Mouse (Mus musculus) intestine, embryonic 14.5 days (tissue): ENCODE data around the gene Fam198b. TPM values are rescaled to one million over a fixed set of nuclear protein-coding genes. Genes with fewer than 3 reads are reported as not detected.
A peak's percentile ranks its signal among the peaks of the same experiment; 100 is the strongest.

Experiments
- ATAC-seq: fragments of 200-750 bp; cut with Nextera tagmentation; replicated peaks from 2 replicates; pipeline ENCODE4 v1.8.0; 2017; ENCODE audit warnings: low read depth, moderate number of reproducible peaks, moderate TSS enrichment, moderate library complexity; ENCODE audit not compliant: low FRiP score, low TSS enrichment
- DNase-seq: peaks from one replicate; pipeline ENCODE4 v3.0.0-alpha.2; 2018; ENCODE audit warnings: low spot score
- H3K27ac ChIP-seq: fragments of 300-500 bp; sonication (generic); 2 replicates; pipeline ENCODE4 v1.5.1; 2014; ENCODE audit warnings: low read depth, mild to moderate bottlenecking, control low read depth
- H3K27me3 ChIP-seq: fragments of 300-500 bp; sonication (generic); replicated peaks from 2 replicates; pipeline ENCODE4 v1.6.1; 2014; ENCODE audit warnings: low read length, control low read depth; ENCODE audit not compliant: control insufficient read depth, insufficient read depth
- H3K36me3 ChIP-seq: fragments of 300-500 bp; sonication (generic); 2 replicates; pipeline ENCODE4 v1.6.1; 2014; ENCODE audit warnings: low read length, control low read depth; ENCODE audit not compliant: control insufficient read depth, insufficient read depth
- H3K4me1 ChIP-seq: fragments of 300-500 bp; sonication (generic); replicated peaks from 2 replicates; pipeline ENCODE4 v1.6.1; 2014; ENCODE audit warnings: low read length, control low read depth, mixed read lengths; ENCODE audit not compliant: control insufficient read depth, insufficient read depth
- H3K4me2 ChIP-seq: fragments of 300-500 bp; sonication (generic); 2 replicates; pipeline ENCODE4 v1.6.1; 2014; ENCODE audit warnings: low read length
- H3K4me3 ChIP-seq: fragments of 300-500 bp; sonication (generic); 2 replicates; pipeline ENCODE4 v1.5.1; 2014; ENCODE audit warnings: low read depth, low read length, control low read depth, mixed read lengths
- H3K9ac ChIP-seq: fragments of 300-500 bp; sonication (generic); 2 replicates; pipeline ENCODE4 v1.6.1; 2014; ENCODE audit warnings: mild to moderate bottlenecking, low read length
- H3K9me3 ChIP-seq: fragments of 300-500 bp; sonication (generic); 2 replicates; pipeline ENCODE4 v1.6.1; 2016; ENCODE audit warnings: low read length, control low read depth; ENCODE audit not compliant: control insufficient read depth
- WGBS: fragments of 180-500 bp; shearing (Covaris S2); extraction: QIAGEN DNeasy Blood & Tissue Kit; methylation state at CpG from one replicate; pipeline ENCODE4 v1.1.7; 2014; 5-methylcytosine and 5-hydroxymethylcytosine counted together
- polyA plus RNA-seq: library from polyadenylated mRNA; unstranded; fragments of >200 nt; fragmentation: Nextera tagmentation; extraction: Ambion mirVana; gene quantifications from 2 replicates; pipeline ENCODE4 v1.2.1, GENCODE M21; 2014

Fam198b gene
- polyA plus RNA-seq, 1 experiment from 2014 or later, result 10.8 TPM

- H3K4me3 ChIP-seq, result no peak overlapping the region
- no peaks in the 10 kb centered on the region for H3K27me3 ChIP-seq
- H3K9me3 ChIP-seq, result no peaks in the 10 kb centered on the region
- no peak overlapping the region for H3K4me2 ChIP-seq
- H3K27ac ChIP-seq, result 0 out of 2 replicates have a peak overlapping the region, but pooled peaks have one; percentile 5
- ATAC-seq, result no peak
- DNase-seq, result no peak
- 0 out of 2 replicates have a peak, but pooled peaks cover 3% of the 10 kb centered on the region for H3K4me1 ChIP-seq
- WGBS, result 43% methylated on average over 1 of the region's 1 CpGs
- no peaks in the 10 kb centered on the region for H3K36me3 ChIP-seq
- H3K9ac ChIP-seq, result no peak overlapping the region
Observed at GRCm38 (mm10) chr3:79947736-79948135, 63.4 kb downstream of the Fam198b start.

GRCm38 (mm10) chr3:79948151-79948550 lies 63.8 kb downstream of the Fam198b start:
- 76% methylated on average over 2 of the region's 2 CpGs for WGBS
- Histone ChIP-seq H3K27ac (no peak overlapping the region), H3K4me1 (peaks cover 3% of the 10 kb centered on the region; the same call in 1 of the 2 replicates), H3K4me2 (no peak overlapping the region), H3K9me3 (no peaks in the 10 kb centered on the region), H3K36me3 (no peaks in the 10 kb centered on the region), H3K9ac (no peak overlapping the region), H3K27me3 (no peaks in the 10 kb centered on the region), H3K4me3 (no peak overlapping the region)
- ATAC-seq, result no peak
- no peak for DNase-seq

DNA sequence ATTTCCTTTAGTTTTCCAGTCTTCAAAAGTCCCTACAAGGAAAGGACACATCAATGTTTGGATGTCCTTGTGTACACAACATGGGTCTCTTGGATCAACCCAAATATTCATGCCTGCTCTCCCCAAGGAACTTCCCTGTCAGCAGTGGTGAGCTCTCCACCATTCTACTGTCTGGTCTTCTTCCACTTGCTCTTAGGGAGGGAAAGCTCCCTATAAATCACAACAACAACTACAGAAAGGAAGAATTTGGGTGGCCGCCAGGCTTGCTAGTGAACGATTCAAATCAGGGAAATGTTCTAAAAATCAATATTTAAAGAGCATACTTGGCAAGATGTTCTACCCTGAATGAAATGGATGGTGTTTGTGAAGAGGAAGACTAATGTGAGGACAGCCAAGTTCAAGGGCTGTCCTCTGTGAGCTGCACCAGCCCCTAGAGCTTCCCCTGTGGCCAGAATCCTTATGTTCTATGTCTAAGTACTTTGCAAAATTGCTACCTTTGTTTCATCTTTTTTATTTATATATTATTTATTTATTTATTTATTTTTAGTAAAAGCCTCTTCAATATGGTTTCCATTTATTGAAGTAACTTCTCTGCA lies 68.9 kb downstream of the Fam198b start:
- Histone ChIP-seq H3K9me3 (no peaks in the 10 kb centered on the region), H3K4me3 (no peak overlapping the region), H3K4me1 (peaks cover 3% of the 10 kb centered on the region; the same call in 1 of the 2 replicates), H3K9ac (no peak overlapping the region), H3K27ac (no peak overlapping the region), H3K27me3 (no peaks in the 10 kb centered on the region), H3K36me3 (no peaks in the 10 kb centered on the region), H3K4me2 (no peak overlapping the region)
- 37% methylated on average over 2 of the region's 2 CpGs for WGBS
- peak; percentile 58 for DNase-seq
- ATAC-seq, result no peak

DNA sequence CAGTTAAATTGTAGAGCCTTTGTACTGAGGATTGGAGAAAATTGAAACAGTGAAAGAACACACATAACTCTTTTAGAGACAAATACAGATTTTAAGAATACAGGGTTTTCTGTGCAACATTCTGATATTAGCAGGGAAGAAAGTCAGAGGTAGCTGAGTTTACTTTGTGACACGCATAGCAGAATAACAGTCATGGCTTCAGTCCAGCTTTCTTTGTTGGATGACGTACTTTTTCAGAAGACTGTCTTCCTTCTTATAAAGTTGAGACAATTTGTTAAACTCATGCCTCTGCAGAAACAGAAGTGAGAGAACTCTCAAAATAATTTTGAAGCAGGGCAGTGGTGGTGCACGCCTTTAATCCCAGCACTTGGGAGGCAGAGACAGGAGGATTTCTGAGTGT lies 70.9 kb downstream of the Fam198b start:
- no peak for DNase-seq
- 62% methylated on average over 3 of the region's 3 CpGs for WGBS

DNA sequence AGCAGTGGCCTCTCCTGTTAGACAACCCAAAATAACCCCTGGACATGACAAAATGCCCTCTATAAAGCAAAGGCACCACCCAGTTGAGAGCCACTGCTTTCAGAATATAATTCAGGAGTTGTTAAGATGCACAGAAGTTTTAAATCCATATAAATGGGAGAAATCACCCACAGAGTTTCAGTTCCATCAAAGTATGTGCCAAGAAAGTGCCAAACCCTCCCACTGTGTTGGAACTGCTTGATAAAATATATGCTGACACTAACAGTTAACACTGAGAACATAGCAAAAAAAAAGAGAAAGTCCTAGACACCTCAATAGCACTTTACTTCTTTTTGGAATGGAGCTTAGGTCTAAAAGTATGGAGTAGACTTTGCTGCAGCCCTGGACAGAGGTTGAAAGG lies 72.5 kb downstream of the Fam198b start:
- ATAC-seq, result no peak
- Histone ChIP-seq H3K4me2 (no peak overlapping the region), H3K9ac (no peak overlapping the region), H3K4me1 (no peaks in the 10 kb centered on the region; the same call in 1 of the 2 replicates), H3K9me3 (no peaks in the 10 kb centered on the region), H3K27me3 (no peaks in the 10 kb centered on the region), H3K4me3 (no peak overlapping the region), H3K36me3 (no peaks in the 10 kb centered on the region), H3K27ac (no peak overlapping the region)
- no peak for DNase-seq

More for the DNA sequence above, 70.9 kb downstream of the Fam198b start:
- Histone ChIP-seq H3K36me3 (no peaks in the 10 kb centered on the region), H3K27ac (no peak overlapping the region), H3K9me3 (no peaks in the 10 kb centered on the region), H3K27me3 (no peaks in the 10 kb centered on the region), H3K9ac (no peak overlapping the region), H3K4me3 (no peak overlapping the region), H3K4me2 (no peak overlapping the region), H3K4me1 (no peaks in the 10 kb centered on the region; the same call in 1 of the 2 replicates)
- ATAC-seq, result no peak

GRCm38 (mm10) chr3:79957752-79958151 lies 73.4 kb downstream of the Fam198b start:
- 89% methylated on average over 2 of the region's 2 CpGs for WGBS
- Histone ChIP-seq H3K9me3 (no peaks in the 10 kb centered on the region), H3K27ac (no peak overlapping the region), H3K4me1 (no peaks in the 10 kb centered on the region; the same call in 1 of the 2 replicates), H3K27me3 (no peaks in the 10 kb centered on the region), H3K9ac (no peak overlapping the region), H3K4me3 (no peak overlapping the region), H3K36me3 (no peaks in the 10 kb centered on the region), H3K4me2 (no peak overlapping the region)
- no peak for DNase-seq
- ATAC-seq, result no peak

- no peak overlapping the region for H3K4me3 ChIP-seq
- WGBS, result 83% methylated on average over 4 of the region's 4 CpGs
- ATAC-seq, result no peak
- H3K27ac ChIP-seq, result no peak overlapping the region
- H3K9me3 ChIP-seq, result no peaks in the 10 kb centered on the region
- no peaks in the 10 kb centered on the region for H3K27me3 ChIP-seq
- H3K9ac ChIP-seq, result no peak overlapping the region
- no peak overlapping the region for H3K4me2 ChIP-seq
- H3K36me3 ChIP-seq, result no peaks in the 10 kb centered on the region
- no peak for DNase-seq
- no peaks in the 10 kb centered on the region for H3K4me1 ChIP-seq
Observed at GRCm38 (mm10) chr3:79966709-79967108, 82.4 kb downstream of the Fam198b start.

DNA sequence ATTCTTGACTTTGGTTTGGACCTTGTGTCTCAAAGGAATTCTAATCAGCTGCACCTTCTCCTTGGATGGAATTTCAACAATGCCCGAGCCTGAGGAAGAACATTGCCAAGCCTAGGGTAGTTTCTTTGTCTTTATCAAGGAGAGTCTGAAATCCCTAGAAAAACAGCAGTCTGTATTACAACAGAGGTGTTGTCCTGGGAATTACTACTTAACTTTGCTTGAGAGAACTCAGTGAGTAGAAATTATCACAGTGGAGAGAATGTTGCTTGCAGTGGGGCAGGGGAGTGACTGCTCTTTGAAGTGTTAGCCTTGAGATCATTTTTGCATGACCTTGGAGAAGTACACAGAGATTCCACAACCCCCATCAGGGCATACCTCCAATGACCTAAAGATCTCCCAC lies 83.0 kb downstream of the Fam198b start:
- H3K9ac ChIP-seq, result no peak overlapping the region
- H3K36me3 ChIP-seq, result no peaks in the 10 kb centered on the region
- H3K9me3 ChIP-seq, result no peaks in the 10 kb centered on the region
- ATAC-seq (no peak), DNase-seq (no peak)
- H3K4me3 ChIP-seq, result no peak overlapping the region
- H3K27me3 ChIP-seq, result no peaks in the 10 kb centered on the region
- no peak overlapping the region for H3K4me2 ChIP-seq
- H3K27ac ChIP-seq, result no peak overlapping the region
- no peaks in the 10 kb centered on the region for H3K4me1 ChIP-seq
- 53% methylated on average over 1 of the region's 1 CpGs for WGBS

GRCm38 (mm10) chr3:79968426-79968825 lies 84.1 kb downstream of the Fam198b start:
- no peak for DNase-seq
- no peaks in the 10 kb centered on the region for H3K4me1 ChIP-seq
- no peak overlapping the region for H3K27ac ChIP-seq
- no peak overlapping the region for H3K4me2 ChIP-seq
- H3K9ac ChIP-seq, result no peak overlapping the region
- H3K36me3 ChIP-seq, result no peaks in the 10 kb centered on the region
- WGBS, result 63% methylated on average over 2 of the region's 2 CpGs
- H3K27me3 ChIP-seq, result no peaks in the 10 kb centered on the region
- no peak for ATAC-seq
- H3K4me3 ChIP-seq, result no peak overlapping the region
- H3K9me3 ChIP-seq, result no peaks in the 10 kb centered on the region
